Mouse (Mus musculus): ENCODE data around the gene Mapkapk3.

DNA sequence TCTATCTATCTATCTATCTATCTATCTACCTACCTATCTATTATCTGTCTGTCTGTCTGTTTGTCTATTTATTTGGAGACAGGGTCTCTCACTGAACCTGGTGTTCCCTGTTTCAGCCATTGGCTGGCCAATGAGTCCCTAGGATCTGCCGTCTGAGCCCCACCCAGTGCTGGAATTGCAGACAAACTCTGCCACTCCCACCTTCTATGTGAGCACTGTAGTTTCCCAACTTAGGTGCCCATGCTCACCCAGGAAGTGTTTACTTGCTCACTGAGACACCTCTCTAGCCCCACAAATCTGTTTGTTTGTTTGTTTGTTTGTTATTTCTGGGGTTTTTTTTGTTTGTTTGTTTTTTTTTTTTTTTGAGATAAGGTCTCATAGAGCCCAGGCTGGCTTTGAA lies 22.6 kb downstream of the Mapkapk3 start:
- TF ChIP-seq POLR2A (IDR thresholded peaks at IDR 0.05; ENCODE audit: insufficient read depth, low read depth, low read length), result no peak
- no peak for TF ChIP-seq CTCF (IDR thresholded peaks at IDR 0.05)
- no peak for TF ChIP-seq EP300 (IDR thresholded peaks at IDR 0.05; ENCODE audit: insufficient read depth, low read depth, low read length)

Data from heart, adult 2 months (tissue).